Mouse (Mus musculus): ENCODE measurements at regions not wholly inside any gene's neighbourhood (a gene's known extent, or its start where the extent isn't known, plus 50 kb on each side); places are given as distances from the start of the nearest gene placed in this dataset.
"Not testable (repeated sequence)": the region's sequence is repeated elsewhere in the genome, so short reads cannot be mapped to it uniquely, and the experiment has no call there.

DNA sequence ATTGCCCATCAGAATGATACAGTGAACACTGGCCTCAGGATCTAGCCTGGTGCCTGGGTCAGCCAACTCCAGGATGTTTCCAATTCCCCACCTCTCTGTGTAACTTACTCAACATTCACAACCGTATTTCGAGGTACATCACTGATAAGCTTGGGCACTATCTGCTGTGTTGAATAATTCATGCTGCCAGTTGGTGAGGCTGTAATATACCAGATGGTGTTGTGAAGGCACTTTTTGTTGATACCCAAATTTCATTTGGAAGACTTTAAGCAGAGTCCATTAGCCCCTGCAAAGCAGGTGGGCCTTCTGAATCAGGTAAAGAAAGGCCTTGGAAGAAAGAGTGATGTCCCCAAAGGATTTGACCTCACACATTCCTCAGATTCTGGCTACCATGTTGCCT lies 122.7 kb upstream of the Zfp746 start:
- Histone ChIP-seq H3K4me1 (replicated peaks) (no peaks in the 10 kb centered on the region), H3K4me3 (no peak overlapping the region), H3K27me3 (no peaks in the 10 kb centered on the region), H3K9me3 (no peaks in the 10 kb centered on the region), H3K27ac (replicated peaks) (no peak overlapping the region), H3K4me2 (no peak overlapping the region), H3K36me3 (no peaks in the 10 kb centered on the region), H3K9ac (no peak overlapping the region)
- 87% methylated on average over 2 of the region's 2 CpGs for WGBS
- ATAC-seq (ENCODE audit: low FRiP score, low read depth): no peak

GRCm38 (mm10) chr6:48205722-48206121 lies 119.3 kb upstream of the Zfp746 start:
- Histone ChIP-seq H3K4me2 (no peak overlapping the region), H3K4me3 (no peak overlapping the region), H3K27ac (replicated peaks) (no peak overlapping the region), H3K27me3 (no peaks in the 10 kb centered on the region), H3K4me1 (replicated peaks) (no peaks in the 10 kb centered on the region), H3K36me3 (no peaks in the 10 kb centered on the region), H3K9me3 (no peaks in the 10 kb centered on the region), H3K9ac (no peak overlapping the region)
- WGBS: 89% methylated on average over 5 of the region's 5 CpGs
- no peak for ATAC-seq (ENCODE audit: low FRiP score, low read depth)

GRCm38 (mm10) chr6:48199951-48200350 lies 113.6 kb upstream of the Zfp746 start:
- Histone ChIP-seq H3K9ac (no peak overlapping the region), H3K27ac (replicated peaks) (no peak overlapping the region), H3K27me3 (no peaks in the 10 kb centered on the region), H3K9me3 (no peaks in the 10 kb centered on the region), H3K4me1 (replicated peaks) (no peaks in the 10 kb centered on the region), H3K36me3 (no peaks in the 10 kb centered on the region), H3K4me2 (no peak overlapping the region), H3K4me3 (no peak overlapping the region)
- 66% methylated on average over 3 of the region's 3 CpGs for WGBS
- no peak for ATAC-seq (ENCODE audit: low FRiP score, low read depth)

DNA sequence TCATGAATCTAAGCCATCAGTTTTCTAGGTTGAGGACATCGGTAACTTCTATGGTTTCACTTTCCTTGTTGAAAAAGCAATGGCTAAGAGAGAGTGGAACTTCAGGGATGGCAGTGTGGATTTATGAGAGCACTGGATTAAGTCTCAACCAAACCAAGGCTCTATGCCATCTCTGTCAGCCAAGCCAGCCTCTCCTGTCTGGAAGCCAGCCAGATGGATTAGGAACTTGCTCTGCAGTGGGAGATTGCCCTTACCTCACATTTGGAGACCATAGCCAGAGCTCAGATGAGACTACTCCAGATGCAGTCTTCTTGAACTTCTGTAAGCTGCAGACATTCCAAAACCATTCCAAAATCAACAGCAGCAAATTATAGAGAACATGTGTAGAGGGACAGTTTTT lies 112.4 kb upstream of the Zfp746 start:
- no peaks in the 10 kb centered on the region for H3K9me3 ChIP-seq
- H3K4me2 ChIP-seq: no peak overlapping the region
- H3K27me3 ChIP-seq: no peaks in the 10 kb centered on the region
- no peak overlapping the region for H3K4me3 ChIP-seq
- H3K9ac ChIP-seq: no peak overlapping the region
- H3K36me3 ChIP-seq: no peaks in the 10 kb centered on the region
- no peaks in the 10 kb centered on the region for H3K4me1 ChIP-seq (replicated peaks)
- no peak for ATAC-seq (ENCODE audit: low FRiP score, low read depth)
- WGBS: 79% methylated on average over 1 of the region's 1 CpGs
- H3K27ac ChIP-seq (replicated peaks): no peak overlapping the region

GRCm38 (mm10) chr6:48197696-48198378 lies 111.4 kb upstream of the Zfp746 start:
- Histone ChIP-seq H3K4me3 (no peak overlapping the region), H3K4me2 (no peak overlapping the region), H3K9me3 (no peaks in the 10 kb centered on the region), H3K9ac (no peak overlapping the region), H3K36me3 (no peaks in the 10 kb centered on the region), H3K4me1 (replicated peaks) (no peaks in the 10 kb centered on the region), H3K27ac (replicated peaks) (no peak overlapping the region), H3K27me3 (no peaks in the 10 kb centered on the region)
- 48% methylated on average over 4 of the region's 4 CpGs for WGBS
- no peak for ATAC-seq (ENCODE audit: low FRiP score, low read depth)

DNA sequence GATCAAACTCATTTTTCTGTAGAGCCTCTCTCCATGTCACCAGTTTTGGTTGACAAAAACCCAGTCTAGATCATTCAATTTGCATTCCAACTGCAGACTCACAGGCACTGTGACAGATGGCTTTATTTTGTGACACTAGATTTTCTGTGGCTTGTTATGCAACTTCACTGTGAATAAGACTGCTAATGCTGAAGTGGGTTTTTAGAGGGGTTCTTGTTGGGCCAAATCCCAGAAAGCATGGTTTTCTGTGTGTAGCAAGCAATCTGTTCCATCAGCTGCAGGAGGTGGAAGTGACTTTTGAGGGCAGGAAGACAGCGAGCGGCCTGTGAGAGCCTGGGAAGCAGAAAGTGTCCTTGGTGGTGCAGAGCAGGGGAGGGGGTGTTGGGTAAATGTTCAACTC lies 102.0 kb upstream of the Zfp746 start:
- not testable (repeated sequence) for ATAC-seq (ENCODE audit: low FRiP score, low read depth); H3K9me3 ChIP-seq; H3K9ac ChIP-seq; H3K27me3 ChIP-seq; H3K4me1 ChIP-seq (replicated peaks); H3K4me2 ChIP-seq; H3K4me3 ChIP-seq; H3K36me3 ChIP-seq; H3K27ac ChIP-seq (replicated peaks)
- 59% methylated on average over 2 of the region's 2 CpGs for WGBS

DNA sequence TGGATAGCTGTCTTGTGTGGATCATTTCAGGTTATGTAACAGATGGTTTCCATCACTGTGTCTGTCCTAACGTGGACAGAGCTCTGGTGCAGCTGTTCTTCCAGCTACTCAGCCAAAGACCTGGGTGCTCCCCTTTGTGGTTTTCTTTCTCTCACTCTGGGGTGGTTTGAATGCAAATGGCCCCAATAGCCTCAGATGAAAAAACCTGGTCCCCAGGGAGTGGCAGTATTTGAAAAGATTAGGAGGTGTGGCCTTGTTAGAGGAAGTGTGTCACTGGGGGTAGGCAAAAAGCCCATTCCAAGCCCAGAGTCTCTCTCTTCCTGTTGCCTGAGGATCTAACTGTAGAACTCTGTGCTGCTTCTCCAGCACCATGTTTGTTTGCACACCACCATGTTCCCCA lies 98.9 kb upstream of the Zfp746 start:
- 33% methylated on average over 1 of the region's 1 CpGs for WGBS
- Histone ChIP-seq H3K4me1 (replicated peaks) (no peaks in the 10 kb centered on the region), H3K27ac (replicated peaks) (no peak overlapping the region), H3K4me3 (no peak overlapping the region), H3K9me3 (no peaks in the 10 kb centered on the region), H3K36me3 (no peaks in the 10 kb centered on the region), H3K4me2 (no peak overlapping the region), H3K9ac (no peak overlapping the region), H3K27me3 (no peaks in the 10 kb centered on the region)
- no peak for ATAC-seq (ENCODE audit: low FRiP score, low read depth)

GRCm38 (mm10) chr6:48178360-48179120 lies 92.1 kb upstream of the Zfp746 start:
- Histone ChIP-seq H3K9me3 (no peaks in the 10 kb centered on the region), H3K36me3 (no peaks in the 10 kb centered on the region), H3K4me2 (0 out of 2 replicates have a peak overlapping the region, but pooled peaks have one; percentile 26), H3K4me1 (replicated peaks) (no peaks in the 10 kb centered on the region), H3K27ac (replicated peaks) (no peak overlapping the region), H3K4me3 (no peak overlapping the region), H3K27me3 (no peaks in the 10 kb centered on the region), H3K9ac (no peak overlapping the region)
- 62% methylated on average over 3 of the region's 3 CpGs for WGBS
- peak; percentile 75 for ATAC-seq (ENCODE audit: low FRiP score, low read depth)

GRCm38 (mm10) chr6:48177936-48178335 lies 91.5 kb upstream of the Zfp746 start:
- no peaks in the 10 kb centered on the region for H3K9me3 ChIP-seq
- no peak overlapping the region for H3K9ac ChIP-seq
- H3K4me3 ChIP-seq: no peak overlapping the region
- H3K27me3 ChIP-seq: no peaks in the 10 kb centered on the region
- no peaks in the 10 kb centered on the region for H3K36me3 ChIP-seq
- ATAC-seq (ENCODE audit: low FRiP score, low read depth): no peak
- no peak overlapping the region for H3K27ac ChIP-seq (replicated peaks)
- no peaks in the 10 kb centered on the region for H3K4me1 ChIP-seq (replicated peaks)
- 6% methylated on average over 2 of the region's 2 CpGs for WGBS
- 0 out of 2 replicates have a peak overlapping the region, but pooled peaks have one; percentile 26 for H3K4me2 ChIP-seq

GRCm38 (mm10) chr6:48175234-48175633 lies 88.8 kb upstream of the Zfp746 start:
- H3K9ac ChIP-seq: no peak overlapping the region
- no peak overlapping the region for H3K4me2 ChIP-seq
- no peaks in the 10 kb centered on the region for H3K4me1 ChIP-seq (replicated peaks)
- H3K27ac ChIP-seq (replicated peaks): no peak overlapping the region
- H3K27me3 ChIP-seq: no peaks in the 10 kb centered on the region
- no peaks in the 10 kb centered on the region for H3K9me3 ChIP-seq
- 85% methylated on average over 2 of the region's 2 CpGs for WGBS
- no peak overlapping the region for H3K4me3 ChIP-seq
- H3K36me3 ChIP-seq: no peaks in the 10 kb centered on the region
- ATAC-seq (ENCODE audit: low FRiP score, low read depth): no peak

DNA sequence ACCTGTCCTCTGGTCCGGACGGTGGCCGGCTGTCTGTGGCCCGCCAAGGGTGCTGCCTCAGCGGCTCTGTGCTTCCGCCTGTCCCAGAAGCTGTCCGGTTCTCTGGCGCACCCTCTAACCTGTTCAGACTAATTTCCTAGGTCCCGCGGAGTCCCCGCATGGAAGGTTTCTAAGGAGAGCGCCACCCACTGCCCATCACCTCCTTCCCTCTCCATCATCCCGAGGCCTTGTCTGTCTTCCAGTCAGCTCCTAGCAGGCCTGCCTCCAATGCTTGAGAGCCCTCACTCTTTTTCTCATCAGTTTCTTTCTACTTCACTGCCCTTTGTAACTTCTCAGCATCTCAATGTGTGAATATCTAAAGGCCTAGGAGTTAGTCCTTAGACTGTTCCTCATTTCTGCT lies 86.4 kb upstream of the Zfp746 start:
- H3K4me1 ChIP-seq (replicated peaks); H3K4me3 ChIP-seq; ATAC-seq (ENCODE audit: low FRiP score, low read depth); H3K9ac ChIP-seq; H3K27ac ChIP-seq (replicated peaks); H3K36me3 ChIP-seq; H3K9me3 ChIP-seq; H3K27me3 ChIP-seq; H3K4me2 ChIP-seq: not testable (repeated sequence)
- WGBS: 92% methylated on average over 13 of the region's 13 CpGs

DNA sequence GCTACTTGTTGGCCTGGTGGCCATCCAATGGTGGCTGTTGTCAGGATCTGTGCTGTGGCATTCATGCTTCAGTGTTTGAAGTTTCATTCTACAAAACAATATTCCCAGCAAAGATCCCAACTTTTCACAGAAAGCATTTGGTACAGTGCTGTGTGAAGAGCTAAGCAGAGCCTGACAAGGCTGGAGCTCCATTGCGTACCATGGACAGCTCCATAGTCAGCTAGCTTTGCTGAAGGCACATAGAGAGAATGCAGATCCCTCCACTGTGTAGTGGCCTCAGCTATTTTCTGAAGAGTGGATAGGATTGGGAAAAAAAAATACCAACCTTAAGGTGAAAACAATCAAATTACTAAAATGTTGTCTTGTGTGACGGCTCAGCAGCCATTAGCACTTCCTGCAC lies 50.5 kb upstream of the Zfp746 start:
- no peak for ATAC-seq (ENCODE audit: low FRiP score, low read depth)
- H3K36me3 ChIP-seq: no peaks in the 10 kb centered on the region
- no peak overlapping the region for H3K27ac ChIP-seq (replicated peaks)
- H3K9ac ChIP-seq: no peak overlapping the region
- 65% methylated on average over 2 of the region's 2 CpGs for WGBS
- no peaks in the 10 kb centered on the region for H3K4me1 ChIP-seq (replicated peaks)
- H3K4me2 ChIP-seq: no peak overlapping the region
- H3K27me3 ChIP-seq: no peaks in the 10 kb centered on the region
- no peaks in the 10 kb centered on the region for H3K9me3 ChIP-seq
- H3K4me3 ChIP-seq: no peak overlapping the region

All from hindbrain, embryonic 15.5 days (tissue).